Mouse (Mus musculus) gastrocnemius, postnatal 4 days (tissue): Measurements from ENCODE around the gene Pds5a. TPM values are rescaled to one million over a fixed set of nuclear protein-coding genes. Genes with fewer than 3 reads are reported as not detected.
A peak's percentile ranks its signal among the peaks of the same experiment; 100 is the strongest.
"Not testable (repeated sequence)": the region's sequence is repeated elsewhere in the genome, so short reads cannot be mapped to it uniquely, and the experiment has no call there.

Source experiments
- DNase-seq, 2 experiments: peaks; one replicate each; pipeline ENCODE4 v3.0.0; 2021 to 2022; ENCODE audit warnings: low spot score in 2 of 2, mixed read lengths in 2 of 2
- total RNA-seq, 2 experiments: library from RNA; stranded (reverse); gene quantifications; 2 replicates each; pipeline ENCODE4 v1.2.3; 2021

Gene Pds5a
- total RNA-seq, 2 experiments from 2014 or later: 84.5 to 85.6 TPM

DNA sequence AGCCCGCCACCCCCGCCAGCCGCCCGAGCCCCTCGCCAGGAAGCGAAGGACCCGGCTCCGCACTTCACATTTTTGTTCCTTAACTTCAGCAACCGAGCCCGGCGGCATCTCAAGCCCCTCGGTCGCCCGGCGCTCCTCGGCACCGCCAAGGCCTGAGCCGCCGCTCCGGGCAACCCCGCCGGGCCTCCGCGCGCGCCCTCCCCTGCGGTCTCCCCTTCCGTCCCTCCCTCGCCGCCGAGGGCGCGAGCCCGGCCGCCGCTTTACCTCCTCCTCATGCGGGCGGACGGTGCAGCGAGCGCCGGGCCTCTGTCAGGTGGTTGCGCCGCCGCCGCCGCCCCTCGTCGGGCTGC lies 612 bp downstream of the Pds5a start:
- DNase-seq: peak; percentile 48 to 65

DNA sequence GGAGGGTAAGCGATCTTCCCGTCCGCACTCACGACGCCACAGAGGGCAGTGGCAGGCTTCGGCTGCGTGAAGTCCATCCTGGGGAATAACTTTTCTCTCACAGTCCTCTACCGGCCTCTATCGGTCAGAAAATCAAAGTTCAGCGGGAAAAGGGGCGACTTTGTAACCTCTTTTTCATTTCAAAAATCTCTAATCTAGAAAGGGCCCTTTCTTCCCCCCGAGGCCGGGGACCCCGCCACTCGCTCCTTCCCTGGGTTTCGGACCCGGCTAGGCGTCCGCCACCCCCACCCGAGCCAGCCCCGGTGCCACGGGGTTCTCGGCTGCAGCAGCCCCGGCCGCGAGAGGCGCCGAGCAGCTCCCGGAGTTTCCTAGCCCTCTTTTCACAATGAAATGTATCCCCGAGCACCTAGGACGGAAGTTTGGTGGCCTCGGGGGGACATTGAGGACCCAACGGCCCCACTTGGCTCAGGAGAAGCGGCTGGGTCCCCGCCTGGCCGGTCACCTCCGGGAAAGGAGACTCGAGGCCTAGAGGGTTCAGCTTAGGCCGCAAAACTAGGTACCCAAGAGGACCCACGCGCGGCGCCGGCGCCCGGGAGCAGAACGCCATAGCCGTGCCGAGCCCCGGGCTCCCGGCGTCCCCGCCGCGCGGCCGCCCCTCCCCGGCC lies 1.1 kb downstream of the Pds5a start:
- peak; percentile 37 to 71 for DNase-seq

DNA sequence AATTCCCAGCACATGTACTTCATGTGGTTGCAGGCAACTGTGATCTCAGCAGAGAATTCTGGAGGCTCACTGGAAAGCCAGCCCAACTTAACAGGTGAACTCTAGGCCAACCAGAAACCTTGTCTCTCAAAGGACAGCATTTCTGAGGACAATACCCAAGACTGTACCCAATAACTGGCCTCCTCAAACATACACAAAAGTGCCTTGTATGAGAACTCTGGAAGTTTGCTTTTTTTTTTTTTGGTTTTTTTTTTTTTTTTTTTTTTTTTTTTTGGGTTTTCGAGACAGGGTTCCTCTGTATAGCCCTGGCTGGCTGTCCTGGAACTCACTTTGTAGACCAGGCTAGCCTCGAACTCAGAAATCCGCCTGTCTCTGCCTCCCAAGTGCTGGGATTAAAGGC lies 4.0 kb downstream of the Pds5a start:
- DNase-seq: not testable (repeated sequence)

DNA sequence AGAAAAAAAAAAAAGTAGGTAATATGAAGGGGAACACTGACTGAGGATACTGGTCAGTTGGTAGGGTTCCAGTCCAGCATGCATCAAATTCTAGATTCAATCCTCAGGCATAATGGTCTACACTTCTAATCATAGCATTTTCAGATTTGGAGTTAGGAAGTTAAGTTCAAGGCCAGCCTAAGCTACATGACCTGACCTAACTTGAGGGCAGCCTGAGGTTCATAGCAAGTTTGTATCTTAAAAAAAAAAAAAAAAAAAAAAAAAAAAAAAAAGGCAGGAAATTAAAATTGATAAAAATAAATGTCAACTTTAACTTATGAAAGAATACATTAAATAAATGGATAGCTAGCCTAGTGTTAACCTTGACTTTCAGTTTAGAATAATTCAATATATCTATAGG lies 5.1 kb downstream of the Pds5a start:
- DNase-seq: no peak

DNA sequence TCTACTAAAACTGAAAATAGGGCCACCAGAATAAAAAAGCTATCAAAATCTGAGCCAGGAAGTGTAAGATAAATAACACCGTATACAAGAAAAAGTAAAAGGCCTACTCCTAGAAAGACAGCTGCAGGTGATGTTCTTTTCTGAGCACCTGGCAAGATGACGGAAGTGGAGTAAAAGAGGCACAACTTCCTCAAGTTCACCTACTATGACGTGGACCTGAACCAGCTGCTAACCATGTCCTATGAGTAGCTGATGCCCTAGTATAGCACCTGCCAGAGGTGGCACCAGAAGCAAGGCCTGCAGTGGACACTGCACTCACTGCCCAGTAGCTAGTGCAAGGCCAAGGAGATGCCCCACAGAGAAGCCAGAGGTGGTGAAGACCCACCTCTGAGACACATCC lies 9.3 kb downstream of the Pds5a start:
- DNase-seq: no peak

DNA sequence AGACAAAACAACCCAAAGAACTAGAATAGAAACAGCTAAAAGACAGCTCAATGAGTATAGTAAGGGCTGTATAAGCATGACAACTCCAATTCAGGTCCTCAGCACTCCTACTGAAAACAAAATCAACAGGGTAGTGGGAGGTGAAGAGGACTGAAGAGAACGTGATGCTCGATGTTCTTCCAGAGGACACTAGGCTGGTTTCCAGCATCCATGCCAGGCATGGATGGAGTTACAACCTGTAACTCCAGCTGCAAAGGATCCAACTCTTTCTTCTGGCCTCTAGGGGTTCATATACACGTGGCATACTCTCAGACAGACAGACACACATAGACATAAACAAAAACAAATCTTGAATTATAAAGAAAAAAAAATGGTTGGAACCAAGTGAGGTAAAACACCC lies 11.3 kb downstream of the Pds5a start:
- no peak for DNase-seq

DNA sequence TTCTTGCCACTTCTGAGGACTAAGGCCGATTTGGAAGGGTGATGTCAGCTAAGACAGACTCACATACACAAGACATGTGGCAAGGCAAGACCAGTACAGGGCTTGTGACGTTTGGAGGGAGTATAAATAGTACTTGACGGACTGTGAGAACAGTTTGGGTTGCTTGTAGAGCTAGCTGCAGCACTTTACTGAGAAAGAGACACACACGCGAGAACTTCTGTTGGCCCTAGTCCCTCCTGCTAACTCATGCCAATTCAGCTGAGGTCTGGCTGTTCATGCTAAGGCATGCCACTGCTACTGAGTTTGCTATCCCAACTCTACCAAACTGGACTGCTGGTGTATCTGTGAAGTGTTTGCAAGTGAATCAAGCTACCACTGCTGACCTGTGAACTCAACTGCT lies 19.2 kb downstream of the Pds5a start:
- DNase-seq: no peak

DNA sequence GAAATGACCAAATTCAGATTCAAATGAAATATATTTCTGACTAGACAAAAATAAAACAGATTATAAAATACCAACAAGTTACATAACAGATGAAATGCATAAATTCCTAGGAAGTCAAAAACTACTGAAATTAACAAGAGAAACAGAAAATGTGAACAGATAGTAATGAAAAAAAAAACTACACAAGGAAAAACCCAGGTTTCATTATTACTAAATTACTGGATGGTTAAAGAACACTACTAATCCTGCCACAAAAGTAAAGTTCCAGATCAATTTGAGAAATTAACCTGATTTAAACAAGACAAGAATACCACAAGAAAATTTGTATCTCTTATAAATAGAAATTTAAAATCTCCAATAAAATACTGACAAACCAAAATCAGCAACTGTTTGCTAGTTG lies 25.9 kb downstream of the Pds5a start:
- no peak for DNase-seq

DNA sequence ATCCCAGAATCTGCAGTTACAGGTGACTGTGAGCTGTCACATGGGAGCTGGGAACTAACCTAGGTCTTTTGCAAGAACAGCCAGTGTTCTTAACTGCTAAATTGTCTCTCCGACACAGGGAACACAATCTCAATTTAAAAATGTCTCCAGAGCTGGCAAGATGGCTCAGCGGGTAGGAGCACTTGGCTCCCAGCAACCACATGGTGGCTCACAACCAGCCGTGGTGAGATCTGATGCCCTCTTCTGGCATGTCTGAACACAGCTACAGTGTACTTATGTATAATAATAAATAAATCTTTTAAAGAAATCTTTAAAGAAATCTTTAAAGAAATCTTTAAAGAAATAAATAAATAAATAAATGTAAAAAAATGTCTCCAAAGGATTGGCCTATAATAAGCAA lies 30.4 kb downstream of the Pds5a start:
- DNase-seq: no peak

DNA sequence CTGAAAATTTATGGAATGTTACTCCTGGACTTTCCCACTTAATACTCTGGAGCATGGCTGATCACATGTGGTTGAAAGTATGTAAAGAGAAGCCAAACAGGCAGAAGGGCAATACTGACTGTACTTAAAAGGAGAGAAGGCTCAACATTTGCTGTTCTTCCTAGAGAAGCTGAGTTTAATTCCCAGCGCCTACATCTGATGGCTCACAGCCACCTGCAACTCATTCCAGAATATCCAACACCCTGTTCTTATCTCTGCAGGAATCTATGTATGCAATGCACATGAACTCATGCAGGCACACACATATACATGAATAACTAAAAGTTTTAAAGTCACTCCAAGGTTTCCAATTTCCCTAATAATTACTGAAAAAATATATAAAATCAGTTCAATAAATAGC lies 32.7 kb downstream of the Pds5a start:
- no peak for DNase-seq

DNA sequence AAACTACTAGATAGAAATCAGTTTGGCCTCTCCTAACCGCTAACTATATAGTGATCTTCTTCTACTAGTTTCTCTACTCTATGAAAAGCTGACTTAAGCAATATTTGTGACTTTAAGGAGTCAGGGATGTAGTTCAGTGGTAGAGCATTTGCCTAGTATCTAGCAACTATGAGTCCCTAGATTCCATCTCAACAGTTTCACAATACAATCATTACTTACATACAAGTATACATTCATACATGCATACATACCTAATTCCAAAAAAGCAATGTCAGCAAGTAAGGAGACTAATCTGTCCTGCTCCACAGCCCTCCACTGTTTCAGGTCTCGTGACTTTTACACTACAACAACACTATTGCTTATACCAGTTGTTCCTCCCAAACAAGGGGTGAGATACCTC lies 36.1 kb downstream of the Pds5a start:
- DNase-seq: no peak

DNA sequence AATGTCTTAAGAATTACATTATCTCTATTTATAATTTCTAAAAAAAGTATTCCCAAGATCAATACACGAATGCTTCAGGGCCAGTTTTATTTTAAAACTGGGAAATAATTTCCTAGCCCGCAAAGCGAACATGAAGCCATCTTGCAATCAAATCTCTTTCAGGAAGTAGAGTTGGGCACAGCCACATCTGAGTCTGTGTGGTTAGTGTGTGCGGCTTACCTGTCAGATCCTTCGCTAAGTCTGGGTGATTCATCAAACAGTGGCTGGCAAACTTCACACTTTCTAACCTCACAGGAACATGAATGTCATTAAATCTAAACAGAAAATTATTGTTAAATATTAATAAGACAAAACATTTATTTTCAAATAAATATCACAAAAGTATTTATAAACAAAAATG lies 44.3 kb downstream of the Pds5a start:
- no peak for DNase-seq

DNA sequence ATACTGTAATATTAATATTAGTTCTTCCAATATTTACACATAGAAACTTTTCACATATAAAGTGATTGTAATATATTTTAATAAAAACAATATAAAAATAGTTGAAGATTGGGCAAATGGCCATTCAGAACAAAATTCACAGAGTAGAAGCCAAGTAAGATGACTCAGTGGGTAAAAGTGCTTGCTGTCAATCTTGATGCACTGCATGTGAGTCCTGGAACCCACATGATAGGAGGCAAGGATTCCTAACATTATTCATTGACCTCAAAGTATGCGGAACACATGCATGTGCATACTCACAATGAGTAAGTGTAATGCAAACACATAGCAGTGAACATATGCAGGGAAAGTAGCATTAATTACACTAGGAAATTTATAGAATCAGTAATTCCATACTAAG lies 59.2 kb downstream of the Pds5a start:
- DNase-seq: no peak

DNA sequence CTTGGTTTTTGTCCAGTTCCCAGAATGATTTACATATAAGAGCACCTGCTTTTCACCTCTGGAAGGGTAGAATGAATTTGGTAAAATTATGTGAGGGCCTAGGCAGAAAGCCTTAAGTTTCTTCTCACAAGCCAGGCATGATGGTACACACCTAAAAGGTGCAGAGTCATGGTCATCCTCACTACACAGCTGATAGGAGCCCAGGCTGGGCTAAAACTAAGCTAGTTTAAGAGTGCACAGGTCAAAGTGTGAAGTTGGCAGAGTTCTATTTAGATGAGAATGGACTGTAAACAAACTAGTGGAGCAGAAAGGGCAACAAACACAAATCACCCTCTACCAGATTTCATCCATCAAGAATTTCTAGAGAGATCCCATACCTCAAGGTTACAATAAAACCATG lies 73.7 kb downstream of the Pds5a start:
- no peak for DNase-seq

DNA sequence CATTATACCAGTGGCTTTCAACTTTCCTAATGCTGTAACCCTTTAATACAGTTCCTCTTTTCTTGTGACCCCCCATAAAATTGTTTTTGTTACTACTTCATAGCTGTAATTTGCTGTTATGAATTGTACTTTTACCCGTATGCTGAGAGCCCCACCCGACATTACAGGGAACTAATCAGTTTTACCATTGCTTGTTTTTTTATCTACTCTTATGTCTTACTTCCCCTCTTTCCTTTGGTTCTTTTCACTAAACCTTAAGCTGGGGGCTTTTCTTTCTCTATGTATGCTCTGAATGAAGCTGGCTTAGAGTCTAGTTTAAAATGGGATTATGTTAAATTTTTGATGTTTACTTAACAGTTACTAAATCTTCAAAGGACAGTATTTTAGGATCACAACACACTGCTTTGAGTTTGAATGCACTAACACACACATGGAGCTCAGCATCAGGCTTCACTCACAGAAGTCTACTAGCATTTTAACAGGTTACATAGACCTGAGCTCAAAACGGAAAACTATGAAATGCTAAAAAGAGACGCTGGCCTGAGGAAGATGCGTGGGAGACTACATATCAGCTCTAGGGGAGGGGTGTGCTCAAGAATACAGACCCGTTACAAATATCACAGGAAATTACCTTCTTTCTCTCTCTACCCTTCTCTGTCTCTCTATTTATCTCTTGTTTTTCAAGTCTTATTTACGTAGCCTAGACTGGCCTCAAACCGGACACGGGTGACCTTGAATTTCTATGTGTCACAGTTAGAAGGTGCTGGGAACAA lies 84.7 kb downstream of the Pds5a start:
- DNase-seq: no peak

DNA sequence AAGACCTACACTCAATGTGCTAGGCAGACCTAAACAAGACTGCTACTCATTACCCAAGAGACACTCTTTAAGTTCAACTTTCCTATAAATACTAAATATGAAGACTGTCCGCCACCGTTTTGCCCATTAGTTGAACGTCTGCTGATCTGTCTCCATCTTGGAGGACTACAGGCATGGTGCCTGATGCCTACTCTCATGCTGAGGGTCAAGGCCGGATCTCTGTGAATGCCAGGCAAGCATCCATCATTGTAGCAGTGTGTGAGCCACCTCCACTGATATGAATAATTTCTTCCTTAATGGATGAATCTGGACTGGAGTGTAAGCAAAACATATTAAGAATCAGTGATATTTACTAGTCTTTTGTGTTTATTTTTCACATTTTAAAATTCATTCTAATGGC lies 87.5 kb downstream of the Pds5a start:
- DNase-seq: no peak

DNA sequence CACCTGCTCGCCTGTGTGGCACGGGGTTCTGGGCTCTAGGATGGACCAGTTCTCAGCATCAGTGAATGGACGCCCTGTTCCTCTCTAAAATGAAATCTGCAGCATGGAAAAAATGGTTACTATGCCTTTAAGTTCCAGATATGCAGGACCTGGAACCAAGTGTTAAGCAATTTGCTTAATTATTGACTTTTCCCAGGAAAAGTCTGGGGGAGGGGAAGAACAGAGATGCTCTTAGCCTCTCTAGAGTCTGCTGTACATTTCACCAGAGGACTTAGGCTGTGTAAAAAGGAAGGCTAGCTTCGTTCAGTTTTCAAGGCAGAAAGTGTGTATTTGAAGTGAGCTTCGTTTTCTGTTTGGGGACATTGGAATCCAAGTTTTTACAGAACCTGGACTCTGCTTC lies 88.3 kb downstream of the Pds5a start:
- DNase-seq: no peak

DNA sequence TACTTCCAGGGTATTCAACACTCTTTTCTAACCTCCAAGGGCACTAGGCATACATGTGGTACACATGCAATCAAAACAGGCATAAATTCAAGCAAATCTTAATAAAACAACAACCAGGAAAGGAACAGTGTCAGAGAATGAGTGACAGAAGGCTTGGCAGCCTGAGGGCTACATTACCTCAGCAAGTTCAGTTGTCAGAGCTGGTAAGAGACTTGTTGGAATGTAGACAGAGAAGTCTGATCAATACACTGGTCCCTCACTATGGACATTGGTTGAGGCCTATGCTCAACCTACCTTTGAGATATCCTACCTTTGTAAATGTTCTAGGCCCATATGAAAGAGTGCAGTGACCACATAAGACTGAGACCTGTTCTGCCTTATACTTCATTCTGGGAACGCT lies 91.3 kb downstream of the Pds5a start:
- no peak for DNase-seq

DNA sequence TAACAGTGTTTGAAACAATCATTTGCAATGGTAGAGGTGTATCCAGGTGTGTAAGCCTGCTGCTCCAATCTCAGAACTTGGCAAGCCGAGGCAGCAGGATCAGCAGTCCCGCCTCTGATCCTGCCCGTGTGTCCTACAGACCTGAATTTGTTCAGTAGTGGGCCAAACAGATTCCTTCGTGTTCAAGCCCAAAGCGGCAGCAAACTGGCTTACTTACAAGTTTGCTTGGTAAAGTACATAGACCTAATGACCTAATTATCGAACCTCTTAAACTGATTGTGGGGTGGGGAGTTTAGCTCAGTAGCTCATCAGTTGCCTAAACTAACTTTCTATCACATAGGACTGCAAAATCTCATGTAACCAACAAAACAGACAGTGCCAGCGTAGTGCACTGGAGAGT lies 98.4 kb downstream of the Pds5a start:
- DNase-seq: no peak

DNA sequence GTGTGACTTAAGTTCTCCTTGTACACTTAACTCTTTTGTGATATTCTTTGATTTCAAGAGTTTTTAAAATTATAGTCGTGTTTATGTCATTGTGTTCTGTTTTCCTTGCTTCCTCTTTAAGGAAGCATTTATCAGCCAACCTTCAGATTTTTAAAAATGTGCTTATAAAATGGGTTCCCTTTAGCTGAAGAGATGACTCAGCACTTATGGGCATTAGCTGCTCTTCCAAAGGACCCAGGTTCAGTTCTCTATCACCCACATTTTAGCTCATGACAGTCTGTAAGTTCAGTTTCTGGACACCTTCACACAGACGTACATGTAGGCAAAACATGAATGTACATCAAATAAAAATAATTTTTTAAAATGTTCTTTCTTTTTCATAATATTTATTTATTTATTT lies 105.7 kb downstream of the Pds5a start:
- no peak for DNase-seq

DNA sequence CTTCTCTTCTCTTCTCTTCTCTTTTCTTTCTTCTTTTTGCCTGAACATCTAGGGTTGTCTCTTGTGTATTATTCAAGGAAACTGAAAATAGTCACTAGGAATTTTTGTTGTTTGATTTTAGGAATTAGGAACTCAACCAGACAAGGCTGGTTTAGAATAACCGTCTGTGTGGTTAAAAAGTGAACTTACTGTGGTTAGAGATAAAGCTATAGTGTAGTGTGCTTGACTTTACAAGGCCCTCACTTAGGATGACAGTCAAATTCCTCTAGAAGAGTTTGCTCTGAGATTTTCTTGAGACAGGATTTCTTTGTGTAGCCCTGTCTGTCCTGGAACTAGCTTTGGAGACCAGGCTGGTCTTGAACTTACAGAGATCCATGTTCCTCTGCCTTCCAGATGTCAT lies 107.9 kb downstream of the Pds5a start:
- DNase-seq: no peak

DNA sequence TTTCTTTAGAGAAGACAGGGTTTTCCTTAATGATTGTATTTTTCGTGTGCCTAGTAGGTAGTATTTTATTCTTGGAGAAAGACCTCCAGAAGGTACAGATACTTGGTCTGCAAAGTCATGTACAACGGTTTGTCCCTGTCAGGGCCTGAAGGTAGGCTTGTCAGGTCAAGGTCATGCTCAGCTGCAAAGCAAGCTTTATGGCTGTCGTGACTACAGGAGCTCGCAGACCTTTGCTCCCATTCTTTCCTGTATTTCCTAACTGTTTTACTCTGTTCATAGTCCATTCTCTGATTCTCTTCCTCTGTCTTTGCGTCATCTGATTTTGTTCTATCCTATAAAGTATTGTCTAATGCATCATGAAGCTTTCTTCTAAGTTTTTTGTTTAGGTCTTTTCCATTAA lies 111.8 kb downstream of the Pds5a start:
- DNase-seq: no peak

DNA sequence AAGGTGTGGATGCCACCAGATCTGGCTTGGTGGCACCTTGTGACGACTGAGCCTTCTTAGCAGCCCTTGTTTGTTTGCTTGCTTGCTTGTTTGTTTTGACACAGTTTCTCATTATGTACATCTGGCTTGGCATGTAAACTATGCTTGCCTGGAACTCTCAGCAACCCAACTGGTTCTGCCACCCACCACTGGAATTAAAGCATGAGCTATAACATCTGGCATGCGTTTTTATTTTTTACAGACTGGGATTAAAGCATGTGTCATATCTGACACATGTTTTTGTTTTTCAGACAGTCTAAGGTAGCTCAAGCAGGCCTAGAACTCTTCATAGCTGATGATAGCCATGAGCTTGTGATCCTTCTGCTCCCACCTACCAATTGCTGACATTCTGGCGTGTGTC lies 119.5 kb downstream of the Pds5a start:
- DNase-seq: no peak
